Mouse (Mus musculus): ENCODE measurements around the gene Nr2c2. TPM values are rescaled to one million over a fixed set of nuclear protein-coding genes. Genes with fewer than 3 reads are reported as not detected.

Nr2c2 gene
- polyA plus RNA-seq, 1 experiment: 22.1 TPM

DNA sequence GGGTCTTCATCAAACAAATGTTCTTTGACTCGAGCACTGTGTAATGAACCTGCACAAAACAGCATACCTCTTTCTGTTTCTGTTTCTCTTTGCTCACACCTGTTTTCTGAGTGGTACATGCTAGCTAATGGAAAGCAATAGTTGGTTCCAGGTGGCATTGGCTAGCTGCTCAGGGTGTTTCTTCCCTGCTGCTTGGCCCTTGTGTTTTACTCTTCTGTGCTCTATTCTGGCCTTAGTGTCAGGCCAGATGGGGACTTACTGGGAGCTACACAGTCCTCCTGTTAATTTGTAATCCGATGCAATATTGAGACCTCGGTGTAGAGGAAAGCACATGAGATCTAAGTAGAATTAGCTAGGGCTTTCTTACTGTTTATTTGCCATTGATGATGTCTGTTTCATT, 67.6 kb downstream of the Nr2c2 start:
- DNase-seq: no peak
- Histone ChIP-seq H3K4me3 (replicated peaks; ENCODE audit: extremely low read depth, low read depth, low read length) (no peak overlapping the region), H3K4me1 (ENCODE audit: control insufficient read depth, insufficient read depth, low read length) (no peaks in the 10 kb centered on the region)
- no peak for TF ChIP-seq CTCF (IDR thresholded peaks at IDR 0.05; ENCODE audit: insufficient read depth, low read length)
- TF ChIP-seq POLR2A (IDR thresholded peaks at IDR 0.05; ENCODE audit: borderline replicate concordance, extremely low read depth, low read depth, low read length): no peak
- 90% methylated on average over 3 of the region's 3 CpGs for WGBS

DNA sequence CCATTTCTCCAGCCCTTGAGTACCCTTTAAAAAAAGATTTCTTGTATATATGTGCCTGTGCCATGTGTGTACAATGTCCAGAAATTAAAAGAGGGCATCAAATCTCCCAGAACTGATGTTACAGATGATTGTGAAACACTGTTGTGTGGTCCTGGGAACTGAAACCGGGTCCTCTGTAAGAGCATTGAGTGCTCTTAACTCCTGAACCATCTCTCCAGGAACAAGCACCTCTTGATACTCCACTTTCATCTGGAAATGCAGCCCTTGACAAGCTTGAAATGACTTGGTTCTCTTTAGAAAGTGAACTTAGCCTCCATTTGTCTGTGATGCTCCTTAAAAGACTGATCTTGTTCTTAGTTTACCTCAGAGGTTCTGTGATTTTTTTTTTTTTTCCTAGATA, 71.5 kb downstream of the Nr2c2 start:
- WGBS: 74% methylated on average over 1 of the region's 1 CpGs
- TF ChIP-seq CTCF (IDR thresholded peaks at IDR 0.05; ENCODE audit: insufficient read depth, low read length) (no peak), POLR2A (IDR thresholded peaks at IDR 0.05; ENCODE audit: borderline replicate concordance, extremely low read depth, low read depth, low read length) (no peak)
- no peaks in the 10 kb centered on the region for H3K4me1 ChIP-seq (ENCODE audit: control insufficient read depth, insufficient read depth, low read length)
- H3K4me3 ChIP-seq (replicated peaks; ENCODE audit: extremely low read depth, low read depth, low read length): no peak overlapping the region
- DNase-seq: no peak

GRCm38 (mm10) chr6:92176450-92176849, 85.3 kb downstream of the Nr2c2 start:
- WGBS: 98% methylated on average over 1 of the region's 1 CpGs

GRCm38 (mm10) chr6:92183621-92184131, 92.5 kb downstream of the Nr2c2 start, which contains the start of gene Mrps25:
Gene Mrps25 (minus strand): TSS chr6:92184033.
- peak; percentile 71 for DNase-seq
- Histone ChIP-seq H3K4me1 (ENCODE audit: control insufficient read depth, insufficient read depth, low read length) (no peaks in the 10 kb centered on the region), H3K4me3 (replicated peaks; ENCODE audit: extremely low read depth, low read depth, low read length) (peak within 1 kb of the TSS; percentile 100)
- under 1% methylated on average over 42 of the region's 42 CpGs for WGBS
- TF ChIP-seq CTCF (IDR thresholded peaks at IDR 0.05; ENCODE audit: insufficient read depth, low read length) (no peak), POLR2A (IDR thresholded peaks at IDR 0.05; ENCODE audit: borderline replicate concordance, extremely low read depth, low read depth, low read length) (peak; percentile 78; the same call in 1 of the 2 replicates)

More at GRCm38 (mm10) chr6:92176450-92176849, 85.3 kb downstream of the Nr2c2 start:
- DNase-seq: no peak
- no peaks in the 10 kb centered on the region for H3K4me1 ChIP-seq (ENCODE audit: control insufficient read depth, insufficient read depth, low read length)
- no peak overlapping the region for H3K4me3 ChIP-seq (replicated peaks; ENCODE audit: extremely low read depth, low read depth, low read length)
- TF ChIP-seq POLR2A (IDR thresholded peaks at IDR 0.05; ENCODE audit: borderline replicate concordance, extremely low read depth, low read depth, low read length) (no peak), CTCF (IDR thresholded peaks at IDR 0.05; ENCODE audit: insufficient read depth, low read length) (no peak)

DNA sequence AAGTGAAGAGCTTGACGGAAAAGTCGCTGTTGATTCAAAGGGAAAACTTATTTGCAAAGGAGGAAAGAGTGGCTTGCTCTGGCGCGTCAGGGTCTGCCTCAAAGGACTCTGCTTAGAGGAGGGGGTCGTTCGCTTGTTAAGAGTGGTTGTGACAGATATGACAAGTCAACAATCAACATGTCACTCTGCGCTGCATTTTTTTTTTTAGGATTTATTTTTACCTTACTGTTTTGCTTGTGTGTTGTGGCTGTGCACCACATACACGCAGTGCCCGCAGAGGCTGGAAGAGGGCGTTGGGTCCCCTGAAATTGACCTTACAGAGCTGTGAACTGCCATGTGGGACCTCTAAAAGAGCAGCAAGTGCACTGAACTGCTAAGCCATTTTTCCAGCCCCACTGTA, 93.0 kb downstream of the Nr2c2 start:
- no peaks in the 10 kb centered on the region for H3K4me1 ChIP-seq (ENCODE audit: control insufficient read depth, insufficient read depth, low read length)
- 2% methylated on average over 10 of the region's 10 CpGs for WGBS
- no peak for DNase-seq
- peak overlapping the region; percentile 54 for H3K4me3 ChIP-seq (replicated peaks; ENCODE audit: extremely low read depth, low read depth, low read length)
- TF ChIP-seq CTCF (IDR thresholded peaks at IDR 0.05; ENCODE audit: insufficient read depth, low read length) (0 out of 2 replicates have a peak, but pooled peaks have one; percentile 3), POLR2A (IDR thresholded peaks at IDR 0.05; ENCODE audit: borderline replicate concordance, extremely low read depth, low read depth, low read length) (no peak)

- TF ChIP-seq CTCF (IDR thresholded peaks at IDR 0.05; ENCODE audit: insufficient read depth, low read length) (no peak), POLR2A (IDR thresholded peaks at IDR 0.05; ENCODE audit: borderline replicate concordance, extremely low read depth, low read depth, low read length) (no peak)
- no peak for DNase-seq
- peaks cover 3% of the 10 kb centered on the region for H3K4me1 ChIP-seq (ENCODE audit: control insufficient read depth, insufficient read depth, low read length)
- WGBS: 60% methylated on average over 8 of the region's 8 CpGs
- no peak overlapping the region for H3K4me3 ChIP-seq (replicated peaks; ENCODE audit: extremely low read depth, low read depth, low read length)
These were observed 108.2 kb downstream of the Nr2c2 start for GRCm38 (mm10) chr6:92199414-92199813.

DNA sequence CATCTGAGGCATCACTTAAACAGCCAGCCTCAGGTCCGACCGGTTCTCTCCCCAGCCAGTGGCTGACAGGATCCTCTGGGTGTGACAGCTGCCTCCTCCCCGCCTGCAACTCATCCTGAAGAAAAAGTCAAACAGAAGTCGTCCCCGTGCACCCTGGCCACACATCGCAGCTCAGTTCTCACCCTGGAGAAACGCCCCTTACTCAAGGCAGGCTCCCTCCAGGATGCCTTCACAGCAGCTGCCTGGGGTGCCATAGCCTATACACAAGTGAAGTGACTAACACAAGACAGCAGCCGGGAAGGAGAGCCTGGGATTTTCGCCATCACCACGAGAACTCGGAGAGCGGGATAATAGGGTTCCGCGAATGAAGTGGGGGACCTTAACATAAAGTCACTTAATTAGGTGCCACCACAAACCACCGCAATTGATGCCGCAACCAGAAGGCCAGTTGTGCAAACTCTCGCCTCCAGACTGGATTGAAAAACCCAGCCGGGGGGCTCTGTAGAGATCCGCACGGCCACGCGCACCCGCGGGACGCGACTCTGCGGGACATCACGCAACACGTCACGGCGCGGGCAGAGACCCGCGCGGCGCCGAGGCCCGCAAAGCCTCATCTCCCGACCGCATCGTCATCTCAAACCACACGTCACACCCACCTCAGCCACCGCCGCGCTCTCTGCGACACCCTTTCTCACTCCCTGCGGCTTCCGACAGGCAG, 123.0 kb downstream of the Nr2c2 start:
- Histone ChIP-seq H3K4me1 (ENCODE audit: control insufficient read depth, insufficient read depth, low read length) (no peaks in the 10 kb centered on the region; the same call in 1 of the 2 replicates), H3K4me3 (replicated peaks; ENCODE audit: extremely low read depth, low read depth, low read length) (peak overlapping the region; percentile 91)
- under 1% methylated on average over 48 of the region's 48 CpGs for WGBS
- TF ChIP-seq POLR2A (IDR thresholded peaks at IDR 0.05; ENCODE audit: borderline replicate concordance, extremely low read depth, low read depth, low read length): no peak
- no peak for TF ChIP-seq CTCF (IDR thresholded peaks at IDR 0.05; ENCODE audit: insufficient read depth, low read length)
- no peak for DNase-seq

- 9% methylated on average over 35 of the region's 35 CpGs for WGBS
These were observed 123.7 kb downstream of the Nr2c2 start, which contains the start of gene Rbsn for GRCm38 (mm10) chr6:92214773-92215449. Gene Rbsn (minus strand): TSS chr6:92214925.

DNA sequence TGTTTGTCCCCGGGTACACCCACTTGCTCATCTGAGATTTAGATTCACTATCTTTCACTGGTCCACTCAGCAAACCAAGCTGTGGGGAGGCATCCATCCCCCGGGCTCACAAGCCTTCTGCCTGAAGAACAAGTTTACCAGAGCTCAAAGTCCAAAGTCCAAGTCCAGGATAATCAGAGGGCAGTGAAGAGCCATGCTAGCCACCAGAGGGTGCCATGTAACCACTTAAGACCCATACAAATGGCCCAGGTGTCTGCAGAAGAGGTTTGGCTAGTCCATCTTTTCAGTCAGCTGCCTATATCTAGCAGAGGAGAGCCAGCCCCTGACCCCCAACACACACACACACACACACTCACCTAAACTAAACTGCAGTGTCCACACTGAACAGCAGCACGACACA, 128.3 kb downstream of the Nr2c2 start:
- DNase-seq: no peak
- H3K4me3 ChIP-seq (replicated peaks; ENCODE audit: extremely low read depth, low read depth, low read length): no peak overlapping the region
- no peak for TF ChIP-seq POLR2A (IDR thresholded peaks at IDR 0.05; ENCODE audit: borderline replicate concordance, extremely low read depth, low read depth, low read length)
- TF ChIP-seq CTCF (IDR thresholded peaks at IDR 0.05; ENCODE audit: insufficient read depth, low read length): no peak
- WGBS: 42% methylated on average over 3 of the region's 3 CpGs
- no peaks in the 10 kb centered on the region for H3K4me1 ChIP-seq (ENCODE audit: control insufficient read depth, insufficient read depth, low read length)

More at GRCm38 (mm10) chr6:92214773-92215449, 123.7 kb downstream of the Nr2c2 start, which contains the start of gene Rbsn:
- no peaks in the 10 kb centered on the region; the same call in 1 of the 2 replicates for H3K4me1 ChIP-seq (ENCODE audit: control insufficient read depth, insufficient read depth, low read length)
- TF ChIP-seq CTCF (IDR thresholded peaks at IDR 0.05; ENCODE audit: insufficient read depth, low read length): no peak
- TF ChIP-seq POLR2A (IDR thresholded peaks at IDR 0.05; ENCODE audit: borderline replicate concordance, extremely low read depth, low read depth, low read length): peak; percentile 65; the same call in 1 of the 2 replicates
- peak within 1 kb of the TSS; percentile 91 for H3K4me3 ChIP-seq (replicated peaks; ENCODE audit: extremely low read depth, low read depth, low read length)
- DNase-seq: peak; percentile 83

Measured in lung, adult 2 months (tissue).